Mouse (Mus musculus): Measurements from ENCODE around the gene Trub2. TPM values are rescaled to one million over a fixed set of nuclear protein-coding genes. Genes with fewer than 3 reads are reported as not detected.

The Trub2 gene
- total and polyA plus RNA-seq, 3 experiments: 24.4 to 34.0 (median 32.5) TPM

DNA sequence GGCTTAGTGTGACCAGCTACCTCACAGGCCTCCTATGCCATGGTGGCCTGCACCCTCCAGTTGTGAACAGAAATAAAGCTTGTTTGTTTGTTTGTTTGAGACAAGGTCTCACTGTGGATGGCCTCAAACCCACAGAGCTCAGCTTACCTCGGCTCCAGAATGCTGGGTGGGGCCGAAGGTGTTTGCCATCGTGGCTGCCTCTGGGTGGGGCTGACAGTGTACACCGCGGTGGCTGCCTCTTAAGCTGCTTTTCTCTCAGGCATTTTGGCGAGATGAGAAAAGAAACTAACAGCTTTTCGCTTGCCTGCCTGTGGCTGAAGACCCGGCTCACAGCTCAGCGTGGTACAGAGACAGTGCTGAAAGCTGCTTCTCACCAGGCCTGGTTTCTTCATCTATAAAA, 19.4 kb downstream of the Trub2 start:
- no peaks in the 10 kb centered on the region for H3K27me3 ChIP-seq (ENCODE audit: control insufficient read depth, insufficient read depth, low read length)
- H3K4me1 ChIP-seq (ENCODE audit: control insufficient read depth, insufficient read depth, low read length): no peaks in the 10 kb centered on the region
- H3K36me3 ChIP-seq (ENCODE audit: control insufficient read depth, insufficient read depth, low read length): no peaks in the 10 kb centered on the region
- intact Hi-C loops (cut with DNase I): no loop called here
- H3K27ac ChIP-seq: no peak overlapping the region
- WGBS: 61% methylated on average over 9 of the region's 9 CpGs
- no peak for TF ChIP-seq CTCF (IDR thresholded peaks at IDR 0.05)
- TF ChIP-seq EP300 (IDR thresholded peaks at IDR 0.05; ENCODE audit: insufficient read depth, low read depth, low read length): no peak
- TF ChIP-seq POLR2A (IDR thresholded peaks at IDR 0.05; ENCODE audit: insufficient read depth, low read depth, low read length): no peak
- no peak overlapping the region for H3K9ac ChIP-seq (ENCODE audit: low read depth, low read length)
- H3K4me3 ChIP-seq: no peak overlapping the region
- no peaks in the 10 kb centered on the region for H3K79me2 ChIP-seq (replicated peaks; ENCODE audit: control insufficient read depth, insufficient read depth, low read length)
- no peak for DNase-seq

DNA sequence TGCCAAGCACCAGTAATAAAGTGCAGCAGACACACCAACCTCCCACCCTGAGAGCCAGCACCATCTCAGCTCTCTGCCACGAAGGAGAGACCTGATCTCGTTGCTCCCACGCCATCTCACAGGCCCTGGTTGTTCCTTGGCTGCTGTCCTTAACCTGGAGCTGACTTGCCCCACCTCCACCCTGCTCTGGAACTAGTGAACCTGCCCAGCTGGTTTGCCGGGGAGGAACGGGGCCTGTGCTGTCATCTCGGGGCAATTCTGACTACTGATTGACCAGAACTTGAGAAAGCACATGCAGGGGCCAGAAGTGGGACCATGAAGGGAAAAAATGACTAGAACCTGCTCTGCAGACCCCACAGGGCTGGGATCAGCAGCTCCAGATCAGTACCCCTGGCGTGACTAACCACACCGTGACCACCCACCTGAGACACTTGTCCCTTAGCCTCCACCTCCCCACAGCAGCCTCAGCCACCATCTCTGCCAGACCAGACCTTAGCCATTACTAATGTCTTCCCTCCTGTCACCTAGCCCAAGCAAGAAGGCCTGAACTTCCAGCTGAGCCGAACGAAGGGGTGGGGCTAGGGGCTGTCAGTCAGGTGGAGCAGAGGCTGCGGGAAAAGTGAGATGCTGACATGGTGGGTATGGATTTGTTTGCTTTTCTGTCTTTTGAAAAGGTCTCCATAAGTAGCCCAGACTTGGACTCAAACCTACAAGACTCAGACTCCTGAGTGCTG, 20.2 kb downstream of the Trub2 start:
- H3K27ac ChIP-seq: no peak overlapping the region
- no peak overlapping the region for H3K4me3 ChIP-seq
- WGBS: 60% methylated on average over 11 of the region's 11 CpGs
- no peaks in the 10 kb centered on the region for H3K27me3 ChIP-seq (ENCODE audit: control insufficient read depth, insufficient read depth, low read length)
- TF ChIP-seq POLR2A (IDR thresholded peaks at IDR 0.05; ENCODE audit: insufficient read depth, low read depth, low read length) (no peak), CTCF (IDR thresholded peaks at IDR 0.05) (no peak), EP300 (IDR thresholded peaks at IDR 0.05; ENCODE audit: insufficient read depth, low read depth, low read length) (no peak)
- intact Hi-C loops (cut with DNase I): no loop called here
- H3K36me3 ChIP-seq (ENCODE audit: control insufficient read depth, insufficient read depth, low read length): no peaks in the 10 kb centered on the region
- H3K9ac ChIP-seq (ENCODE audit: low read depth, low read length): no peak overlapping the region
- no peak for DNase-seq
- no peaks in the 10 kb centered on the region for H3K4me1 ChIP-seq (ENCODE audit: control insufficient read depth, insufficient read depth, low read length)
- no peaks in the 10 kb centered on the region for H3K79me2 ChIP-seq (replicated peaks; ENCODE audit: control insufficient read depth, insufficient read depth, low read length)

GRCm38 (mm10) chr2:29764831-29765230, 23.5 kb downstream of the Trub2 start:
- H3K4me1 ChIP-seq (ENCODE audit: control insufficient read depth, insufficient read depth, low read length): no peaks in the 10 kb centered on the region
- H3K27me3 ChIP-seq (ENCODE audit: control insufficient read depth, insufficient read depth, low read length): no peaks in the 10 kb centered on the region
- TF ChIP-seq EP300 (IDR thresholded peaks at IDR 0.05; ENCODE audit: insufficient read depth, low read depth, low read length): 0 out of 2 replicates have a peak, but pooled peaks have one; percentile 53
- no peak for TF ChIP-seq POLR2A (IDR thresholded peaks at IDR 0.05; ENCODE audit: insufficient read depth, low read depth, low read length)
- TF ChIP-seq CTCF (IDR thresholded peaks at IDR 0.05): peak; percentile 92
- no peaks in the 10 kb centered on the region for H3K36me3 ChIP-seq (ENCODE audit: control insufficient read depth, insufficient read depth, low read length)
- H3K9ac ChIP-seq (ENCODE audit: low read depth, low read length): no peak overlapping the region
- 0% methylated on average over 1 of the region's 1 CpGs for WGBS
- no peak overlapping the region for H3K4me3 ChIP-seq
- intact Hi-C loops (cut with DNase I): loop anchor here (2.0 kb wide), 1 partner anchor 54 kb away; no protein-coding TSS in a partner anchor
- no peaks in the 10 kb centered on the region for H3K79me2 ChIP-seq (replicated peaks; ENCODE audit: control insufficient read depth, insufficient read depth, low read length)
- no peak overlapping the region for H3K27ac ChIP-seq
- peak; percentile 40 to 65 for DNase-seq

GRCm38 (mm10) chr2:29755693-29756092, 32.6 kb downstream of the Trub2 start:
- H3K4me3 ChIP-seq: no peak overlapping the region

DNA sequence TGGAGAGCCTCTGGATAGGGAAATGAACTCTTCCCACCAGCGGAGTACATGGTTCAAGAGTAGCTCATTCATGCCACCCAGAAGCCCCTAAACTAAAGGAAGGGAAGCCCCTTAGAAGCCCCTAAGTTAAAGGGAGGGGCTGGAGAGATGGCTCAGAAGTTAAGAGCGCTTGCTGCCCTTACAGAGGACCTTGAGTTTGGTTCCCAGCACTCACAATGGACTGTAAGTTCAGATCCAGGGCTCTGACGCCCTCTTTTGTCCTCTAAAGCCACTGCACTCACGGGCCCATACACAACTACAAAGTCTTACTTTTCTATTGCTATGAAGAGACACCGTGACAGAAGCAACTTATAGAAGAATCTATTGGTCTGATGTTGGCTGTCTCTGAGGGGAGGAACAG, 35.9 kb downstream of the Trub2 start:
- intact Hi-C loops (cut with DNase I): no loop called here
- WGBS: 83% methylated on average over 5 of the region's 5 CpGs
- Histone ChIP-seq H3K27me3 (ENCODE audit: control insufficient read depth, insufficient read depth, low read length) (peaks cover 10% of the 10 kb centered on the region), H3K9ac (ENCODE audit: low read depth, low read length) (no peak overlapping the region), H3K27ac (no peak overlapping the region), H3K4me1 (ENCODE audit: control insufficient read depth, insufficient read depth, low read length) (no peaks in the 10 kb centered on the region), H3K36me3 (ENCODE audit: control insufficient read depth, insufficient read depth, low read length) (no peaks in the 10 kb centered on the region), H3K4me3 (no peak overlapping the region), H3K79me2 (replicated peaks; ENCODE audit: control insufficient read depth, insufficient read depth, low read length) (no peaks in the 10 kb centered on the region)
- TF ChIP-seq POLR2A (IDR thresholded peaks at IDR 0.05; ENCODE audit: insufficient read depth, low read depth, low read length) (no peak), EP300 (IDR thresholded peaks at IDR 0.05; ENCODE audit: insufficient read depth, low read depth, low read length) (no peak), CTCF (IDR thresholded peaks at IDR 0.05) (no peak)
- no peak for DNase-seq

More at GRCm38 (mm10) chr2:29755693-29756092, 32.6 kb downstream of the Trub2 start:
- TF ChIP-seq CTCF (IDR thresholded peaks at IDR 0.05) (no peak), POLR2A (IDR thresholded peaks at IDR 0.05; ENCODE audit: insufficient read depth, low read depth, low read length) (no peak), EP300 (IDR thresholded peaks at IDR 0.05; ENCODE audit: insufficient read depth, low read depth, low read length) (no peak)
- H3K27ac ChIP-seq: no peak overlapping the region
- intact Hi-C loops (cut with DNase I): no loop called here
- no peaks in the 10 kb centered on the region for H3K36me3 ChIP-seq (ENCODE audit: control insufficient read depth, insufficient read depth, low read length)
- no peak for DNase-seq
- H3K27me3 ChIP-seq (ENCODE audit: control insufficient read depth, insufficient read depth, low read length): peaks cover 8% of the 10 kb centered on the region
- no peaks in the 10 kb centered on the region for H3K79me2 ChIP-seq (replicated peaks; ENCODE audit: control insufficient read depth, insufficient read depth, low read length)
- H3K9ac ChIP-seq (ENCODE audit: low read depth, low read length): no peak overlapping the region
- no peaks in the 10 kb centered on the region for H3K4me1 ChIP-seq (ENCODE audit: control insufficient read depth, insufficient read depth, low read length)

GRCm38 (mm10) chr2:29751497-29751896, 36.8 kb downstream of the Trub2 start, which contains the start of gene Gm13420:
Gm13420 (minus strand) TSS chr2:29751685.
- WGBS: 9% methylated on average over 28 of the region's 28 CpGs
- H3K27me3 ChIP-seq (ENCODE audit: control insufficient read depth, insufficient read depth, low read length): peaks cover 15% of the 10 kb centered on the region
- intact Hi-C loops (cut with DNase I): no loop called here

More at GRCm38 (mm10) chr2:29751497-29751896, 36.8 kb downstream of the Trub2 start, which contains the start of gene Gm13420:
- Histone ChIP-seq H3K4me3 (no peak within 1 kb of the TSS), H3K27ac (no peak within 1 kb of the TSS), H3K36me3 (ENCODE audit: control insufficient read depth, insufficient read depth, low read length) (no peaks in the 10 kb centered on the region), H3K9ac (ENCODE audit: low read depth, low read length) (no peak within 1 kb of the TSS), H3K79me2 (replicated peaks; ENCODE audit: control insufficient read depth, insufficient read depth, low read length) (no peaks in the 10 kb centered on the region), H3K4me1 (ENCODE audit: control insufficient read depth, insufficient read depth, low read length) (no peaks in the 10 kb centered on the region)
- no peak for DNase-seq
- TF ChIP-seq POLR2A (IDR thresholded peaks at IDR 0.05; ENCODE audit: insufficient read depth, low read depth, low read length): no peak
- TF ChIP-seq EP300 (IDR thresholded peaks at IDR 0.05; ENCODE audit: insufficient read depth, low read depth, low read length): no peak
- no peak for TF ChIP-seq CTCF (IDR thresholded peaks at IDR 0.05)
